Mouse (Mus musculus) myocyte (in vitro differentiated cells): ENCODE measurements around the gene Rrp12. TPM values are rescaled to one million over a fixed set of nuclear protein-coding genes. Genes with fewer than 3 reads are reported as not detected.

ENCODE experiments used
- H3K27me3 ChIP-seq: one replicate; pipeline ENCODE4 v1.6.1; 2011; ENCODE audit not compliant: control insufficient read depth, insufficient read depth, insufficient read length
- H3K36me3 ChIP-seq: one replicate; pipeline ENCODE4 v1.6.1; 2011; ENCODE audit not compliant: control insufficient read depth, insufficient read depth
- H3K4me2 ChIP-seq: one replicate; pipeline ENCODE4 v1.6.1; 2011; ENCODE audit warnings: low read depth, control low read depth
- H3K4me3 ChIP-seq: one replicate; pipeline ENCODE4 v1.5.1; 2011; ENCODE audit warnings: mild to moderate bottlenecking, control low read depth, moderate library complexity
- H3K79me2 ChIP-seq: one replicate; pipeline ENCODE4 v1.6.1; 2011; ENCODE audit not compliant: control insufficient read depth, insufficient read depth
- H3ac ChIP-seq: one replicate; pipeline ENCODE4 v1.6.1; 2011; ENCODE audit not compliant: control insufficient read depth, insufficient read length
- CEBPB ChIP-seq: IDR thresholded peaks from 2 replicates; pipeline ENCODE4 v1.6.1; 2011; ENCODE audit warnings: mild to moderate bottlenecking, moderate library complexity; ENCODE audit not compliant: poor library complexity, insufficient read depth, severe bottlenecking
- E2F4 ChIP-seq: IDR thresholded peaks from one replicate; pipeline ENCODE4 v1.6.1; 2011; ENCODE audit warnings: mild to moderate bottlenecking, control low read depth, moderate library complexity; ENCODE audit not compliant: insufficient read depth
- MAX ChIP-seq: IDR thresholded peaks from one replicate; pipeline ENCODE4 v1.6.1; 2011; ENCODE audit warnings: low read depth, mild to moderate bottlenecking, control low read depth
- MYOD1 ChIP-seq, 3 experiments: IDR thresholded peaks; one replicate each; pipeline ENCODE4 v1.6.1; 2011; ENCODE audit warnings: control low read depth in 2 of 3, low read depth in 2 of 3, mild to moderate bottlenecking in 2 of 3, moderate library complexity in 1 of 3; ENCODE audit not compliant: insufficient read length in 2 of 3, control insufficient read depth in 1 of 3
- MYOG ChIP-seq, 3 experiments: IDR thresholded peaks; one replicate each; pipeline ENCODE4 v1.6.1; 2011; ENCODE audit warnings: control low read depth in 2 of 3, low read depth in 2 of 3, mild to moderate bottlenecking in 2 of 3; ENCODE audit not compliant: insufficient read length in 2 of 3, control insufficient read depth in 1 of 3, insufficient read depth in 1 of 3
- POLR2A ChIP-seq: IDR thresholded peaks from one replicate; pipeline ENCODE4 v1.6.1; 2011; ENCODE audit warnings: low read depth, mild to moderate bottlenecking, control low read depth, moderate library complexity; ENCODE audit not compliant: insufficient read length
- POLR2AphosphoS2 ChIP-seq: IDR thresholded peaks from one replicate; pipeline ENCODE4 v1.6.1; 2011; ENCODE audit warnings: low read depth, control low read depth; ENCODE audit not compliant: insufficient read length
- REST ChIP-seq: IDR thresholded peaks from one replicate; pipeline ENCODE4 v1.6.1; 2011; ENCODE audit warnings: mild to moderate bottlenecking, control low read depth, moderate library complexity; ENCODE audit not compliant: insufficient read depth, insufficient read length
- SRF ChIP-seq: IDR thresholded peaks from one replicate; pipeline ENCODE4 v1.6.1; 2011; ENCODE audit warnings: low read depth; ENCODE audit not compliant: control insufficient read depth, insufficient read length
- TCF12 ChIP-seq: IDR thresholded peaks from one replicate; pipeline ENCODE4 v1.6.1; 2011; ENCODE audit warnings: mild to moderate bottlenecking, control low read depth; ENCODE audit not compliant: poor library complexity, insufficient read depth, severe bottlenecking
- TCF3 ChIP-seq: IDR thresholded peaks from one replicate; pipeline ENCODE4 v1.6.1; 2011; ENCODE audit warnings: low read depth, control low read depth; ENCODE audit not compliant: insufficient read length
- USF1 ChIP-seq: IDR thresholded peaks from one replicate; pipeline ENCODE4 v1.6.1; 2011; ENCODE audit warnings: low read depth, mild to moderate bottlenecking, control low read depth, moderate library complexity
- polyA plus RNA-seq: library from polyadenylated mRNA; unstranded; fragments of >200 nt; fragmentation: generic; extraction: Trizol; gene quantifications from one replicate; pipeline ENCODE4 v1.2.1, GENCODE M21; 2012; ENCODE audit warnings: missing spikeins

Rrp12 gene
- polyA plus RNA-seq, 1 experiment, result 45.4 TPM

DNA sequence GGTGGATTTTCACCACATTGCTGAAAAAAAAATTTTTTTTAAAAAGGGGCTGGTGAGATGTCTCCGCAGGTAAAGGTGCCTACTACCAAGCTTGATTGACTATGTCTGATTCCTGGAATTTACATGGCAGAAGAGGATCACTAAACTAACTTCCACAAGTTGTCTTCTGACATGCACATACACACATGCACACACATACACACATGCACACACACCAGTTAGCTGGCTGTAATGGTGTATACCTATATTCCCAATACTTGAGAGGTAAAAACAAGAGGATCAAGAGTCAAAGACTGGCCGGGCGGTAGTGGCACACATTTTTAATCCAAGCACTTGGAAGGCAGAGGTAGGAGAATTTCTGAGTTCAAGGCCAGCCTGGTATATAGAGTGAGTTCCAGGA lies 56.3 kb downstream of the Rrp12 start:
- Histone ChIP-seq H3K4me3 (no peak overlapping the region), H3ac (no peak overlapping the region), H3K36me3 (no peaks in the 10 kb centered on the region), H3K4me2 (no peak overlapping the region), H3K27me3 (peaks cover 49% of the 10 kb centered on the region), H3K79me2 (no peaks in the 10 kb centered on the region)
- TF ChIP-seq POLR2A (no peak), TCF3 (no peak), CEBPB (no peak), MYOG (IDR thresholded peaks at IDR 0.05; ENCODE audit: control insufficient read depth in 1 of 3, insufficient read depth in 1 of 3, insufficient read length in 2 of 3, low read depth in 2 of 3) (no peak), MAX (no peak), E2F4 (no peak), MYOD1 (IDR thresholded peaks at IDR 0.05; ENCODE audit: control insufficient read depth in 1 of 3, insufficient read length in 2 of 3, low read depth in 2 of 3) (no peak), SRF (no peak), TCF12 (no peak), USF1 (no peak), POLR2AphosphoS2 (no peak), REST (no peak)

DNA sequence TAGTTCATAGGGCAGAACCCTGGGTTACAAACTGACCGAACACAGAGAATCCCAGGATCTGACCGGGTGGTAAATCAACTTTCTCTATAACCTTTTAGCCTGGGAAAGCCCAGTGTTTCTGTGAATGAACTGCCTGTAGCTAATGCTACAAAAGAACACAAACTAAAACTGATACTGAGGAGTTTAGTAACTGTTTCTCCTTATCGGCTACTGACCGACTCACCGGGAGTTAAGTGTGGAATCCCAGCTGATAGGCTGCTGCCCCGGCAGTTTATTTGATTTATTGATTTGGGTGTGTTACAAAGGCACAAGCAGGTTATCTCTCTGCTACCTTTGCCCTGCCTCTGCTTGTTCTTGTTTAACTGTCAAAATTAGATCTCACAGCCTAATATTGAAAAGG lies 57.2 kb downstream of the Rrp12 start:
- Histone ChIP-seq H3K27me3 (peaks cover 45% of the 10 kb centered on the region), H3K4me3 (no peak overlapping the region), H3K4me2 (no peak overlapping the region), H3ac (no peak overlapping the region), H3K36me3 (no peaks in the 10 kb centered on the region), H3K79me2 (no peaks in the 10 kb centered on the region)
- TF ChIP-seq E2F4, result no peak
- TF ChIP-seq USF1, result no peak
- no peak for TF ChIP-seq TCF3
- TF ChIP-seq MAX, result no peak
- no peak for TF ChIP-seq TCF12

DNA sequence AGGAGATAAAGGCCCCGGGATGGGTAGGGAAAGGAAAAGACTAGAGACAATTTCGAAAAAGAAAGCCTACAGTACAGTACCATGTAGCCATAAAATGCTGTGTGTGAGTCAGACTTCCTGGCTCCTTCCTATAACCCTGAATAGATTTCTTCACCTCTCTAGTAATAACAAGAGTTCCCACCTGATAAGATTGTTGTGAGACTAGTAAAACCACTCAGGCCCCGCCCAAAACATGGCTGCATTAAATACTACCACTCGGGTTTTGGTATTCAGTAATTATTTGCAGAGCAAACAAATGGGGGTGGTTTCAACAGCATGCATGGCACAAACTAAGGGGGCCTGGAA lies 58.1 kb downstream of the Rrp12 start:
- Histone ChIP-seq H3K79me2 (no peaks in the 10 kb centered on the region), H3K27me3 (peaks cover 54% of the 10 kb centered on the region), H3K36me3 (no peaks in the 10 kb centered on the region), H3K4me3 (no peak overlapping the region), H3K4me2 (no peak overlapping the region), H3ac (no peak overlapping the region)
- no peak for TF ChIP-seq MYOD1 (IDR thresholded peaks at IDR 0.05; ENCODE audit: control insufficient read depth in 1 of 3, insufficient read length in 2 of 3, low read depth in 2 of 3)
- TF ChIP-seq REST, result no peak
- no peak for TF ChIP-seq MAX
- no peak for TF ChIP-seq E2F4
- no peak for TF ChIP-seq SRF
- TF ChIP-seq CEBPB, result no peak

DNA sequence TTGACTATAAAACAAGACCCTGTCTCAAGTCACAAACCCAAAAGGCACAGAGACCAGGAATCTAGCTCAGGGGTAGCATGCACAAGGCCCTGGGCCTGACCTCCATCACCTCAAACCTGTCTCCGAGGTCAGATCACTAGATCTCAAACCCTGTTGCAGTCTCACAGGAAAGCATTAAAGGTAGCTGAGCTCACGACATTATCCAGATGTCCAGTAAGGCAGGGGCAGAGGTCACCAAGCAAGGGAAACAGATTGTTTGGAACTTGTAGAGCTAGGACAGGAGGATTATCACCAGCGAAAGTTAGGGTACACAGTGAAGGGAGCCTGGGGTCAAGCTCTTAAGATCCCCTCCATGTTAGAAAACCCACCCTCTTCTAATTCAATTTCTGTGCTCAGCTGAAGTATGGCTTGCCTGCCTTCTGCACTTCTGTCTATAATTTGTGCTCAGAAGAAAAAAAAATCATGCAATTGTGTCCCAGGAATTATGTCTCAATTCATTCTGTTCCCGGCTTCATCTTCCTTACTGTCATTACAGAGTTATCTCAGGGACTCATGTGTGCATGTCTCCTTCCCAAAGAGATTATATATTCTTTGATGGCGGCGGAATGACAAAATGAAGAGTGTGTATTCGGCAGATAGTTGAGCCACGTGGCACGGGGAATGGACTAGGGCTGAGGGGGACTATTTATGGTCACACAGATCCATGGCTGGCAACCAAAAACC lies 58.6 kb downstream of the Rrp12 start:
- Histone ChIP-seq H3K4me2 (no peak overlapping the region), H3K27me3 (peaks cover 54% of the 10 kb centered on the region), H3K36me3 (no peaks in the 10 kb centered on the region), H3K4me3 (no peak overlapping the region), H3K79me2 (no peaks in the 10 kb centered on the region), H3ac (no peak overlapping the region)
- TF ChIP-seq MYOG (IDR thresholded peaks at IDR 0.05; ENCODE audit: control insufficient read depth in 1 of 3, insufficient read depth in 1 of 3, insufficient read length in 2 of 3, low read depth in 2 of 3) (no peak), TCF3 (no peak), SRF (no peak), CEBPB (no peak), MAX (no peak), POLR2AphosphoS2 (no peak), MYOD1 (IDR thresholded peaks at IDR 0.05; ENCODE audit: control insufficient read depth in 1 of 3, insufficient read length in 2 of 3, low read depth in 2 of 3) (no peak), REST (no peak), E2F4 (no peak), POLR2A (no peak)

DNA sequence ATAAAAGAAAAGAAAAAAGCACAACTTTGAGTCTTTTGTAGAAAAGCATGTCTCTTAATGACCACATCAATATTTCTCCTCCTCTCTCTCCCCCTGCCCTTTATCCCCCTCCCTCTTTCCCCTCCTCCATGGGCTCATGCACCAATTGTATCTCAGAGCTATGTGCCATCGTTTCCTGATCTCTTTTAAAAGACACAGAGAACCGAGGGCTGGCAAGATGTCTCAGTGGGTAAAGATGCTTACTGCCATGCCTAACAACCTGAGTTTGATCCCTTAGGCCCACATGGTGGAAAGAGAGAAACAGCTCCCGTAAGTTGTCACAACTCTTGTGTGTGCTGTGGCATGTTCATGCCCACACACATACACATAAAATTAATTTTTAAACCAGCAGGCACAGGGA lies 59.3 kb downstream of the Rrp12 start:
- peaks cover 56% of the 10 kb centered on the region for H3K27me3 ChIP-seq
- TF ChIP-seq REST (no peak), MYOD1 (IDR thresholded peaks at IDR 0.05; ENCODE audit: control insufficient read depth in 1 of 3, insufficient read length in 2 of 3, low read depth in 2 of 3) (no peak), POLR2A (no peak), POLR2AphosphoS2 (no peak)
- no peaks in the 10 kb centered on the region for H3K36me3 ChIP-seq
- H3K4me3 ChIP-seq, result no peak overlapping the region
- H3ac ChIP-seq, result no peak overlapping the region
- no peak overlapping the region for H3K4me2 ChIP-seq
- H3K79me2 ChIP-seq, result no peaks in the 10 kb centered on the region
